Mouse (Mus musculus) c-Kit-positive CD71-positive TER-119-positive erythroid progenitor cells, embryonic 14.5 days (primary cell): ENCODE measurements at regions not wholly inside any gene's neighbourhood (a gene's known extent, or its start where the extent isn't known, plus 50 kb on each side); places are given as distances from the start of the nearest gene placed in this dataset.

Source experiments
- DNase-seq: peaks from one replicate; pipeline ENCODE4 v3.0.0-alpha.2; 2013; ENCODE audit warnings: low spot score

DNA sequence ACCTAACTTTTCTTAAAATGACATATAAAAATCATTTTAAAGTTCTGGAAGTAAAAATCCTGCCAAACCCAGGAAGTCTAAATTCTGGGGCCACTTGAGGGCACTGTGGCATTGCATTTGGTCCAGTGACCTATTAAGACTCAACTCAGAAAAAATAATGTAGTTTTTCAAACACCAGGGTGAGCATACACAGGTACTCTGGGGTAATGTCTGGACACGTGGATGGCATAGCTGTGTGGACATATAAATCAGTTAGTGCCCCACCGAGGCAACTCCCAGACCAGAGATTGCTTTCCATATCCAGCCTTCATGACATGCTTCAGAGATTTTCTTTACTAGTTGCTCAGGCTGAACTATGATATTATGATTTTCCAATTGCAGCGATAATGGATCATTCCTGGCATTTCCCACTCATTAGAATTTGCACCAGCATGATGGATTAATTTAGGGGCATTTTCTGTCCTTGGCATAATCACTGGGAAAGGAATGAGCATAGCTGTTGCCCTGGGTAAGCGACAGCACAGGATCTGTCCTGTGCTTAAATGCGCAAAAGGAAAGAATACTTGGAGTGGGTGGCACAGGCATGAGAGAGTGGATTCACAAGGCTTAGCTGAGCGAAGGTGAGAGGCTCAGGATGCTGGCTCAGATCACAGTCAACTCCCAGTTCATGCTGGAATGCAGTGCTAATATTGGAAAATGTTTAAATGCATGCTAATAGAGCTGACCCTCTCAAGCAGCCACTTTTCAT is 1526.6 kb upstream of the Cdh8 start:
- no peak for DNase-seq

DNA sequence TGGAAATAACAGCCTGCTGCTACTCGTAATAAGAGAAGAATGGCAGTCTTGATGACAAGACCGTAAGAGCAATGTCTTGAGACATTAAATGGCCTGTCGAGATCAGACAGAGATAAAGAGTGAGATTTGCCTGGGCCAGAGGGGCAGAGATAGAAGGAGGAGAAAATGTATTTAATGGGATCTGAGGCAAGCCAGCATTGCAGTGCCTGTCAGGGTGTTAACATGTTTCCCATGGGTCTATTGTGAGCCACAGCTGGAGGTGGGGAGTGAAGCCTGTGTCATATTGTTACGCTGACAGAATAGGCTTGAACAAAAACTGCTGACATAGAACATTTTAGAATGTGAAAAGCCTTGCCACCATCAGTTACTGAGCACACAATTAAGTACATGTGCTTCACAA is 1523.3 kb upstream of the Cdh8 start:
- no peak for DNase-seq

DNA sequence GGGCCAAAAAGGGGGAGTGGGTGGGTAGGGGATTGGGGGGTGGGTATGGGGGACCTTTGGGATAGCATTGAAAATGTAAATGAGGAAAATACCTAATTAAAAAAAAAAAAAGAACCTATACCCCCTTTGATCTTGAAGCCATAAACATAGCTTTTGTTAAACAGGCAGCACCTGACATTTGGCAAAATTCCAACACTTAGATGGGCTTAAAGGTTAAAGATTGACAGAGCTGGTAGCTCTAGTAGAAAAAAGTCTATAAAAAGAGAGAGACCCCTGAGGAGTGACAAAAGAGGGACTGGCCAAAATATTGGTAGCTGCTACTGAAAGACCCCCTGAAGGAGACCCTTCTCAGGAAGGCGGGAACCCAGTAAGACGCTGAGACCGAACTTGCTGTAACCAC is 1474.0 kb upstream of the Cdh8 start:
- no peak for DNase-seq

DNA sequence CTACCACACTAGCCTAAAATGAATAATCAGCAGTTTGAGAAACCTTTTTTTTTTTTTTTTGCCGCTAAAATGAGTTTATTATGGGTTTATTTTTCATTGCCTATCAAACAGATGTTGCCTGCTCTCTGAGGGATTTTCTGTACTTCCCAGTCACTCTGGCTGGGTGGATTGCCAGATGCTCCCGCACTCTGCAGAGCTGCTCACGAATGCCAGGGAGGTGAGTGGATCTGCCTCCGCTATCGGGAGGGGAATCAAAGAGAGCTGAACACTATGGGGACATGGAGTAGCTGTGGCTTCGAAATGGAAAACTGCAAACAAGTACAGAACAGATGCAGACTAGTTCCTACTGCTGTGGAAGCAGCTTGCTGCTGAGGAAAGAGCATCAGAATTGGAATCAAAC is 1449.4 kb upstream of the Cdh8 start:
- DNase-seq: no peak

DNA sequence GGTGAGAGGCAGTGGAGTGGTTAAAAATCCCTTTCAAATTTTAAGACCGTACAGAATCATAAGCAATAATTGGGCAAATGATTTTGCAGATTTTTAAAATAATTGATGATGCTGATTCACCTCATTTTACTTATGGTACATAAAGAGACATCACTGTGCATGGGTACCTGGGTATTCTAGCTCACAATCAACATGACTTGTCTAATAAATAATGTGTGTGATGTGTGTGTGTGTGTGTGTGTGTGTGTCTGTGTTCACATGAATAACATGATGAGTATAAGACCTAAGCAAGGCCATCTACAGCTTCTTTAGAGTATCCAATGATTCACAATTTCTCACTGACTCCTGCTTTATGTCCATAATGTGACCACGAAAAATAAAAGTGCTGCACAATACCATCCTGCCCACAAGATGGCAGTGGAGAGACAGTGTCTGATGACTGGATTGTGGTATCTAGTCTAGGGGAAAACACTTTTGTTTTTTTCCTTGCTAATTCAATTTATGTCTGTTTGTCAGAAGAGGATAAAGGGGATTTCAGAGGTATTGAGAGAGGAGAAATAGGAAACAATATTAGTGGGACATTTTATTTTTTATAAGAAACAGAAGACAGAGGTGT is 1434.7 kb upstream of the Cdh8 start:
- DNase-seq: peak; percentile 7
